Mouse (Mus musculus): ENCODE measurements at regions not wholly inside any gene's neighbourhood (a gene's known extent, or its start where the extent isn't known, plus 50 kb on each side); places are given as distances from the start of the nearest gene placed in this dataset.

- Histone ChIP-seq H3K4me2 (no peak overlapping the region), H3K4me3 (replicated peaks) (no peak overlapping the region), H3K9ac (no peak overlapping the region), H3K36me3 (no peaks in the 10 kb centered on the region), H3K9me3 (replicated peaks) (peaks cover 11% of the 10 kb centered on the region; the same call in 1 of the 2 replicates), H3K4me1 (replicated peaks) (no peaks in the 10 kb centered on the region), H3K27ac (no peak overlapping the region), H3K27me3 (no peaks in the 10 kb centered on the region)
- DNase-seq (no peak), ATAC-seq (ENCODE audit: low read depth) (no peak)
- WGBS (ENCODE audit: insufficient replicate concordance): 72% methylated on average over 13 of the region's 13 CpGs
These were observed 169.4 kb upstream of the Fam19a5 start for GRCm38 (mm10) chr15:87374670-87375069.

- H3K9me3 ChIP-seq (replicated peaks): peaks cover 14% of the 10 kb centered on the region; the same call in 1 of the 2 replicates
- ATAC-seq (ENCODE audit: low read depth) (no peak), DNase-seq (no peak)
- WGBS (ENCODE audit: insufficient replicate concordance): 68% methylated on average over 14 of the region's 14 CpGs
- no peaks in the 10 kb centered on the region for H3K36me3 ChIP-seq
- no peaks in the 10 kb centered on the region for H3K27me3 ChIP-seq
- H3K4me3 ChIP-seq (replicated peaks): no peak overlapping the region
- no peaks in the 10 kb centered on the region for H3K4me1 ChIP-seq (replicated peaks)
- no peak overlapping the region for H3K27ac ChIP-seq
- no peak overlapping the region for H3K4me2 ChIP-seq
- H3K9ac ChIP-seq: no peak overlapping the region
These were observed 168.4 kb upstream of the Fam19a5 start for GRCm38 (mm10) chr15:87375596-87376194.

GRCm38 (mm10) chr15:87383551-87384265, 160.4 kb upstream of the Fam19a5 start:
- 52% methylated on average over 6 of the region's 6 CpGs for WGBS (ENCODE audit: insufficient replicate concordance)
- Histone ChIP-seq H3K9ac (no peak overlapping the region), H3K4me3 (replicated peaks) (no peak overlapping the region), H3K27me3 (no peaks in the 10 kb centered on the region), H3K9me3 (replicated peaks) (peaks cover 12% of the 10 kb centered on the region; the same call in 1 of the 2 replicates), H3K27ac (no peak overlapping the region), H3K36me3 (no peaks in the 10 kb centered on the region), H3K4me2 (no peak overlapping the region), H3K4me1 (replicated peaks) (no peaks in the 10 kb centered on the region)
- DNase-seq (no peak), ATAC-seq (ENCODE audit: low read depth) (no peak)

GRCm38 (mm10) chr15:87384279-87385066, 159.6 kb upstream of the Fam19a5 start:
- H3K4me1 ChIP-seq (replicated peaks): no peaks in the 10 kb centered on the region
- WGBS (ENCODE audit: insufficient replicate concordance): 61% methylated on average over 13 of the region's 13 CpGs
- no peaks in the 10 kb centered on the region for H3K36me3 ChIP-seq
- DNase-seq: no peak
- H3K9me3 ChIP-seq (replicated peaks): peaks cover 12% of the 10 kb centered on the region; the same call in 1 of the 2 replicates
- no peak for ATAC-seq (ENCODE audit: low read depth)
- no peak overlapping the region for H3K27ac ChIP-seq
- H3K9ac ChIP-seq: no peak overlapping the region
- no peaks in the 10 kb centered on the region for H3K27me3 ChIP-seq
- no peak overlapping the region for H3K4me3 ChIP-seq (replicated peaks)
- H3K4me2 ChIP-seq: no peak overlapping the region

- Histone ChIP-seq H3K4me3 (replicated peaks) (no peak overlapping the region), H3K4me2 (no peak overlapping the region), H3K36me3 (no peaks in the 10 kb centered on the region), H3K27ac (no peak overlapping the region), H3K4me1 (replicated peaks) (no peaks in the 10 kb centered on the region), H3K9me3 (replicated peaks) (peaks cover 5% of the 10 kb centered on the region; the same call in 1 of the 2 replicates), H3K27me3 (no peaks in the 10 kb centered on the region), H3K9ac (no peak overlapping the region)
- DNase-seq: no peak
- ATAC-seq (ENCODE audit: low read depth): no peak
- 72% methylated on average over 6 of the region's 6 CpGs for WGBS (ENCODE audit: insufficient replicate concordance)
These were observed 157.6 kb upstream of the Fam19a5 start for GRCm38 (mm10) chr15:87386513-87386983.

GRCm38 (mm10) chr15:87391395-87391794, 152.7 kb upstream of the Fam19a5 start:
- Histone ChIP-seq H3K4me3 (replicated peaks) (no peak overlapping the region), H3K27ac (no peak overlapping the region), H3K9me3 (replicated peaks) (no peaks in the 10 kb centered on the region; the same call in 1 of the 2 replicates), H3K9ac (no peak overlapping the region), H3K4me2 (no peak overlapping the region), H3K36me3 (no peaks in the 10 kb centered on the region), H3K4me1 (replicated peaks) (no peaks in the 10 kb centered on the region), H3K27me3 (no peaks in the 10 kb centered on the region)
- no peak for DNase-seq
- 60% methylated on average over 8 of the region's 8 CpGs for WGBS (ENCODE audit: insufficient replicate concordance)
- no peak for ATAC-seq (ENCODE audit: low read depth)

- Histone ChIP-seq H3K36me3 (no peaks in the 10 kb centered on the region), H3K4me2 (no peak overlapping the region), H3K27ac (no peak overlapping the region), H3K4me3 (replicated peaks) (no peak overlapping the region), H3K27me3 (no peaks in the 10 kb centered on the region), H3K9me3 (replicated peaks) (peaks cover 6% of the 10 kb centered on the region; the same call in 1 of the 2 replicates), H3K9ac (no peak overlapping the region), H3K4me1 (replicated peaks) (no peaks in the 10 kb centered on the region)
- 44% methylated on average over 4 of the region's 4 CpGs for WGBS (ENCODE audit: insufficient replicate concordance)
- ATAC-seq (ENCODE audit: low read depth) (no peak), DNase-seq (no peak)
These were observed 145.7 kb upstream of the Fam19a5 start for GRCm38 (mm10) chr15:87398396-87398795.

- Histone ChIP-seq H3K36me3 (no peaks in the 10 kb centered on the region), H3K27me3 (no peaks in the 10 kb centered on the region), H3K4me3 (replicated peaks) (no peak overlapping the region), H3K9ac (no peak overlapping the region), H3K9me3 (replicated peaks) (0 out of 2 replicates have a peak, but pooled peaks cover 8% of the 10 kb centered on the region), H3K4me1 (replicated peaks) (no peaks in the 10 kb centered on the region), H3K4me2 (no peak overlapping the region), H3K27ac (no peak overlapping the region)
- ATAC-seq (ENCODE audit: low read depth) (no peak), DNase-seq (no peak)
- 46% methylated on average over 5 of the region's 5 CpGs for whole genome bisulfite sequencing (ENCODE audit: insufficient replicate concordance)
These were observed 138.4 kb upstream of the Fam19a5 start for GRCm38 (mm10) chr15:87405689-87406088.

GRCm38 (mm10) chr15:87411978-87412377, 132.1 kb upstream of the Fam19a5 start:
- Histone ChIP-seq H3K4me1 (replicated peaks) (no peaks in the 10 kb centered on the region), H3K9me3 (replicated peaks) (0 out of 2 replicates have a peak, but pooled peaks cover 10% of the 10 kb centered on the region), H3K27me3 (no peaks in the 10 kb centered on the region), H3K4me3 (replicated peaks) (no peak overlapping the region), H3K9ac (no peak overlapping the region), H3K27ac (no peak overlapping the region), H3K4me2 (no peak overlapping the region), H3K36me3 (no peaks in the 10 kb centered on the region)
- no peak for DNase-seq
- WGBS (ENCODE audit: insufficient replicate concordance): 59% methylated on average over 12 of the region's 12 CpGs
- ATAC-seq (ENCODE audit: low read depth): no peak

GRCm38 (mm10) chr15:87415996-87416395, 128.1 kb upstream of the Fam19a5 start:
- no peak overlapping the region for H3K9ac ChIP-seq
- H3K27ac ChIP-seq: no peak overlapping the region
- no peaks in the 10 kb centered on the region for H3K36me3 ChIP-seq
- H3K27me3 ChIP-seq: no peaks in the 10 kb centered on the region
- no peak overlapping the region for H3K4me2 ChIP-seq
- 0 out of 2 replicates have a peak, but pooled peaks cover 10% of the 10 kb centered on the region for H3K9me3 ChIP-seq (replicated peaks)
- H3K4me1 ChIP-seq (replicated peaks): no peaks in the 10 kb centered on the region
- ATAC-seq (ENCODE audit: low read depth): no peak
- 64% methylated on average over 7 of the region's 7 CpGs for WGBS (ENCODE audit: insufficient replicate concordance)
- DNase-seq: no peak
- H3K4me3 ChIP-seq (replicated peaks): no peak overlapping the region

GRCm38 (mm10) chr15:87421743-87422142, 122.4 kb upstream of the Fam19a5 start:
- Histone ChIP-seq H3K36me3 (no peaks in the 10 kb centered on the region), H3K27me3 (no peaks in the 10 kb centered on the region), H3K9ac (no peak overlapping the region), H3K4me2 (no peak overlapping the region), H3K4me3 (replicated peaks) (no peak overlapping the region), H3K9me3 (replicated peaks) (peaks cover 5% of the 10 kb centered on the region), H3K27ac (no peak overlapping the region), H3K4me1 (replicated peaks) (no peaks in the 10 kb centered on the region)
- ATAC-seq (ENCODE audit: low read depth) (no peak), DNase-seq (no peak)
- 62% methylated on average over 4 of the region's 4 CpGs for WGBS (ENCODE audit: insufficient replicate concordance)
